Mouse (Mus musculus): ENCODE measurements around the gene 1700021F05Rik. TPM values are rescaled to one million over a fixed set of nuclear protein-coding genes. Genes with fewer than 3 reads are reported as not detected.
A peak's percentile ranks its signal among the peaks of the same experiment; 100 is the strongest.
"Not testable (repeated sequence)": the region's sequence is repeated elsewhere in the genome, so short reads cannot be mapped to it uniquely, and the experiment has no call there.

The 1700021F05Rik gene
- total and polyA plus RNA-seq, 2 experiments from 2014 or later = 43.0 to 133 TPM

DNA sequence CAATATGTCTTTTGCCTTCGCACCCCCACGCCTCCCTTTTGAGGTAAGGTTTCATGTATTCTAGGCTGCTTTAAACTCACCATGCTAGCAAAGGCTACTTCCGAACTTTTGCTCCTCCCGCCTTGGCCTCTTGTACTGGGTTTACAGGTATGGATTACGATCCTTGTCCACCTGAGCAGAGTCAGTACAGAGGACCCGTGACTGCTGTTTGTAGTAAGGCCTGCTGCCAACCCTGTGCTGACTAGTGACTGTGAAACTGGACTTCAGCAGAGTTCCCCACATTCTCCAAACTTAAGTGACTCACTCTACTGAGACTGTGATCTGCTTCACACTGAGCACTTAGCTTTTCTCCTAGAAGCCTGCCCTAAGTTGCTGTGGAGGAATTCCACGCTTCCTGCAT is 3.1 kb downstream of the 1700021F05Rik start:
- Histone ChIP-seq H3K4me2 (ENCODE audit: low read depth, low read length) (no peak overlapping the region), H3K4me3 (ENCODE audit: low read depth, low read length) (no peak overlapping the region), H3K4me1 (ENCODE audit: control insufficient read depth, insufficient read depth) (peaks cover 13% of the 10 kb centered on the region; the same call in 1 of the 2 replicates), H3K27ac (ENCODE audit: low read depth) (peak overlapping the region; percentile 22; the same call in 1 of the 2 replicates), H3K36me3 (replicated peaks; ENCODE audit: control insufficient read depth, insufficient read depth, low read length) (peaks cover 16% of the 10 kb centered on the region), H3K27me3 (ENCODE audit: control insufficient read depth, insufficient read depth, low read length) (no peaks in the 10 kb centered on the region), H3K9me3 (replicated peaks; ENCODE audit: control insufficient read depth, low read length) (no peaks in the 10 kb centered on the region), H3K9ac (replicated peaks; ENCODE audit: low read depth, low read length) (no peak overlapping the region)
- ATAC-seq (ENCODE audit: insufficient read depth, low read depth) (no peak), DNase-seq (ENCODE audit: low spot score) (no peak)
- TF ChIP-seq CTCF (IDR thresholded peaks at IDR 0.05; ENCODE audit: low read depth) (no peak), EP300 (IDR thresholded peaks at IDR 0.05; ENCODE audit: low read depth) (no peak)
- WGBS = 83% methylated on average over 7 of the region's 7 CpGs

DNA sequence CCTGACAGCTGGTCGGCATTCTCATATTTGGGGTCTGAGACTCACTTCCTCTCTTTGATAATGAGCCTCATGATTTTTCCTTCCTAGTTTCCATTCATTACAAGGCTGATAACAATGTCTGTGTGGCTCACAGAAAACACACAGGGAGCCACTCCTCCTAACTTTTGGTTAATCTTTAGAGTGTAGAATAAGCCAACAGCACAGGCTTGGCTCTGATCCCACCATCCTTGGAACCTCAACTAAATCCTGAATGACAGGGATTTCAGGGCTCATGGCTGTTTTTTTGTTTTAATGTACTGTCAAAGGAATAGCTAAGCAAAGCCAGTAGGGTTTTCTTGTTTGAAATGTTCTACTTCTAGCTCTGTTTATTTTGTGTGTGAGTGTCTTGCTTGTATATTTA is 6.4 kb downstream of the 1700021F05Rik start:
- Histone ChIP-seq H3K27me3 (ENCODE audit: control insufficient read depth, insufficient read depth, low read length) (no peaks in the 10 kb centered on the region), H3K27ac (ENCODE audit: low read depth) (no peak overlapping the region), H3K9ac (replicated peaks; ENCODE audit: low read depth, low read length) (no peak overlapping the region), H3K4me1 (ENCODE audit: control insufficient read depth, insufficient read depth) (peaks cover 7% of the 10 kb centered on the region; the same call in 1 of the 2 replicates), H3K9me3 (replicated peaks; ENCODE audit: control insufficient read depth, low read length) (no peaks in the 10 kb centered on the region), H3K4me3 (ENCODE audit: low read depth, low read length) (no peak overlapping the region), H3K4me2 (ENCODE audit: low read depth, low read length) (no peak overlapping the region), H3K36me3 (replicated peaks; ENCODE audit: control insufficient read depth, insufficient read depth, low read length) (peaks cover 49% of the 10 kb centered on the region)
- WGBS = 41% methylated on average over 1 of the region's 1 CpGs
- no peak for TF ChIP-seq CTCF (IDR thresholded peaks at IDR 0.05; ENCODE audit: low read depth)
- TF ChIP-seq EP300 (IDR thresholded peaks at IDR 0.05; ENCODE audit: low read depth) = no peak
- DNase-seq (ENCODE audit: low spot score) (no peak), ATAC-seq (ENCODE audit: insufficient read depth, low read depth) (no peak)

DNA sequence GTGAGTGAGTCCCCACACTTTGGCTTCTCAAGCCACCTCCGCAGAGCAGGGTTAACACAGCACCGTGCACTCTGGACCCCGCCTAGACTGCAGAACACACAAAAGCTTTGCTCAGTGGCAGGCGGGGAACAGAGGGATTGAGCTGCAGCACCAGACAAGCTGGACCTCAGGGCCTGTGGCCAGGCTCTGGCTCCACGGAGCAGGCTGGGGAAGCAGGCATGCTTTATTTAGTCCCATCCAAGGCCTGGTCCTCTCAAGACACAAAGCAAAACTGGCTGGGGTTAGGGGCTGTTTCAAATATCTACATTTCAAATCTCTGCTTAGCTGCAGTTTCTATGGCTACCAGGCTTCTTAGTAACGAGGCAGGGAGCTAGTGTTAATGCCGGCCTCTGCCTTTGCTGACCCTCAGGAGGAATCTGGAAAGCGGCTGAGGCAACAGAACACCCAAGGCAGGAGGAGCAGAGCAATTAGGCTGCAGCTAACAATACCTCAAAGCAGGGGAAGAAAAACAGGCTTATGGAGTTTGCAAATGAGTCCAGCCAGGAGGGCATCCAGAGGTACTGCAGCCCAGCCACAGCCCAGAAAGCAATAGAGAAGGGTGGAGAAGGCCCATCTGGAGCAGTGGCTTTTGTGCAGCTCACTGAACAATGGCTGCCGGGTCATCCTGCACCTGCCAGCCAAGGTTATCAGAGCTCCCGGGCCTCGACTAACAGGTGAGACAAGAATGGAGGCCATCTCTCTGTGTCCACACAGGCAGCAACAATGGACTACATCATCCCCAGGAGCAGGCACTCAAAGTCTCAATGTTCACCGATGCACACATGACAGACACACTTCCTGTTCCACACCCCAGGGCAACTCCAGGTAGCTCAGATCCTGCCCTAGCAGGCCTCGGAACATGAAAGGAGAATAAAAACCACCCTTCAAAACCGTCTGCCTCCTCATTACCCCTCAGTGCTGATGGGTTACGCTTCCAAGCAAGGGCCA is 13.2 kb downstream of the 1700021F05Rik start:
- Histone ChIP-seq H3K4me1 (ENCODE audit: control insufficient read depth, insufficient read depth) (no peaks in the 10 kb centered on the region), H3K4me2 (ENCODE audit: low read depth, low read length) (no peak overlapping the region), H3K36me3 (replicated peaks; ENCODE audit: control insufficient read depth, insufficient read depth, low read length) (peaks cover 73% of the 10 kb centered on the region), H3K9me3 (replicated peaks; ENCODE audit: control insufficient read depth, low read length) (no peaks in the 10 kb centered on the region), H3K27me3 (ENCODE audit: control insufficient read depth, insufficient read depth, low read length) (no peaks in the 10 kb centered on the region), H3K9ac (replicated peaks; ENCODE audit: low read depth, low read length) (no peak overlapping the region), H3K4me3 (ENCODE audit: low read depth, low read length) (no peak overlapping the region), H3K27ac (ENCODE audit: low read depth) (no peak overlapping the region)
- WGBS = 61% methylated on average over 15 of the region's 15 CpGs
- ATAC-seq (ENCODE audit: insufficient read depth, low read depth) (no peak), DNase-seq (ENCODE audit: low spot score) (no peak)
- TF ChIP-seq CTCF (IDR thresholded peaks at IDR 0.05; ENCODE audit: low read depth) = no peak
- TF ChIP-seq EP300 (IDR thresholded peaks at IDR 0.05; ENCODE audit: low read depth) = no peak

DNA sequence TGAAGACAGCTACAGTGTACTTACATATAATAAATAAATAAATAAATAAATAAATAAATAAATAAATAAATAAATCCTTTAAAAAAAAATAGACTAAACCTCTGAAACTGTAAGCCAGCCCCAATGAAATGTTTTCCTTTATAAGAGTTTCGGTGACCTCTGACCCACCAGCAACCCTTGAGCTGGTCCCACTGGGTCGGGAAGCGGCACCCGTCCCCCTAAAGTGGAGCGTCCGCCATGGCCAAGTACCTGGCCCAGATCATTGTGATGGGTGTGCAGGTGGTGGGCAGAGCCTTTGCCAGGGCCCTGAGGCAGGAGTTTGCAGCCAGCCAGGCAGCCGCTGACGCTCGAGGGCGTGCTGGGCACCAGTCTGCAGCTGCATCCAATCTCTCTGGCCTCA is 16.9 kb downstream of the 1700021F05Rik start, which contains the start of gene Gm9803:
TSS of gene Gm9803 (plus strand) at position 154 of the 400 bp plus-strand sequence.
- WGBS = 91% methylated on average over 10 of the region's 10 CpGs
- H3K9me3 ChIP-seq (replicated peaks; ENCODE audit: control insufficient read depth, low read length); H3K4me3 ChIP-seq (ENCODE audit: low read depth, low read length); H3K9ac ChIP-seq (replicated peaks; ENCODE audit: low read depth, low read length); DNase-seq (ENCODE audit: low spot score); H3K27me3 ChIP-seq (ENCODE audit: control insufficient read depth, insufficient read depth, low read length); ATAC-seq (ENCODE audit: insufficient read depth, low read depth); H3K4me1 ChIP-seq (ENCODE audit: control insufficient read depth, insufficient read depth); H3K27ac ChIP-seq (ENCODE audit: low read depth); H3K4me2 ChIP-seq (ENCODE audit: low read depth, low read length): not testable (repeated sequence)
- H3K36me3 ChIP-seq (replicated peaks; ENCODE audit: control insufficient read depth, insufficient read depth, low read length) = peaks cover 36% of the 10 kb centered on the region

DNA sequence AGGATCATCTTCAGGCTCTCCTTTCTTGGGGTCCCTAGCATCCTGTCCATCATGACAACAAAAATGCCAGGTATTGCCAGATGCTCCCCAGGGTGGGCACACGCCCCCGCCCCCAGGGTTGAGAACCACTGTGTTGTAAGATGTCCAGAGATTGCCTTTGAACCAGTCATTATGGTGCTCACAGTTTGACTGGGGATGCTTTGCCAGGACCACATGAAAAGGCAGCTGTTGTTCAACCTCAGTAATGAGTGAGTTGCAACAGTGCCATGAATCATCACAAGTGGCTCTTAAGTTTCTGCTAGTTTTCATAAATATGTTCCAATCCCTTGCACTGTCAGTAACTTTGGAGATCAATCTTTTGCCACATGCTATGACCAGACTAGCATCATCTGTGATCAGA is 20.8 kb downstream of the 1700021F05Rik start:
- no peak for ATAC-seq (ENCODE audit: insufficient read depth, low read depth)
- no peak for DNase-seq (ENCODE audit: low spot score)
- no peak overlapping the region for H3K9ac ChIP-seq (replicated peaks; ENCODE audit: low read depth, low read length)
- no peaks in the 10 kb centered on the region for H3K9me3 ChIP-seq (replicated peaks; ENCODE audit: control insufficient read depth, low read length)
- H3K27ac ChIP-seq (ENCODE audit: low read depth) = no peak overlapping the region
- no peak overlapping the region for H3K4me3 ChIP-seq (ENCODE audit: low read depth, low read length)
- H3K27me3 ChIP-seq (ENCODE audit: control insufficient read depth, insufficient read depth, low read length) = no peaks in the 10 kb centered on the region
- peaks cover 13% of the 10 kb centered on the region; the same call in 1 of the 2 replicates for H3K4me1 ChIP-seq (ENCODE audit: control insufficient read depth, insufficient read depth)
- 98% methylated on average over 2 of the region's 2 CpGs for WGBS
- peaks cover 5% of the 10 kb centered on the region; the same call in 1 of the 2 replicates for H3K36me3 ChIP-seq (replicated peaks; ENCODE audit: control insufficient read depth, insufficient read depth, low read length)
- TF ChIP-seq EP300 (IDR thresholded peaks at IDR 0.05; ENCODE audit: low read depth) = no peak
- TF ChIP-seq CTCF (IDR thresholded peaks at IDR 0.05; ENCODE audit: low read depth) = no peak
- H3K4me2 ChIP-seq (ENCODE audit: low read depth, low read length) = no peak overlapping the region
